Mouse (Mus musculus): ENCODE measurements around the gene Tbx15. TPM values are rescaled to one million over a fixed set of nuclear protein-coding genes. Genes with fewer than 3 reads are reported as not detected.

Tbx15 gene
- 0.06 TPM for polyA plus RNA-seq (2017; shearing (Covaris generic))

DNA sequence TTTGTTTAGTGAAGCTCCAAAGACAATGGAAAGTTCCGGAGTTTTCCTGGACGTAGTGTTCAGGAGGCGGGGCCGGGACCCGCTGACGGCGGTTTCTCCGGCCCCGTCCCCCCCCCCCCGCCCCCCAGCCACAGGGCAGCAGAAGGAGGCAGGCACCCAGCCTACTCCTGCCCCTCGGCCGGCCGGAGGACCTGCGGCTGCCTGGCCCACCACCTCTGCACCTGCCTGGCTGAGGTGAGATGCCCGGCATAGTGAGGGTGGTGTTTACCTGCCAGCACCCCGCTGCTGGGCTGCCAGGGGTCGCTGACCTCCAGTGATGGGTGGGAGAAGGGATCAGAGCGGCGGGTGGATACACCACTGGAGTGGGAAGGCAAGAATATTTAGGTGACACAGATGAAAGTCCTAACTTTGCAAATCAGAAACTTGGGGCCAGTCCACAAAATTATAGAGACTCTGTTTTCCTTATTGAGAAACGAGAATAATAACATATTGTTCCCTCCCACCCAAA, at the start of gene Tbx15:
TSS of gene Tbx15 (plus strand) at position 169 of the 508 bp plus-strand sequence.

Other genes with a start within 250 kb of the Tbx15 start
- 4.9 TPM for gene Wars2, start 99.3 kb upstream of the Tbx15 start, polyA plus RNA-seq (2017; shearing (Covaris generic))